Mouse (Mus musculus) urinary bladder, adult 2 months (tissue): ENCODE data around the gene Zfp791. TPM values are rescaled to one million over a fixed set of nuclear protein-coding genes. Genes with fewer than 3 reads are reported as not detected.
"Not testable (repeated sequence)": the region's sequence is repeated elsewhere in the genome, so short reads cannot be mapped to it uniquely, and the experiment has no call there.

Experiments used
- DNase-seq: peaks from one replicate; pipeline ENCODE4 v3.0.0; 2022; ENCODE audit warnings: low spot score
- polyA plus RNA-seq: library from polyadenylated mRNA; depleted of rRNA; stranded (reverse); fragments of >200 nt; gene quantifications from 2 replicates; pipeline ENCODE4 v1.2.3, GENCODE M21; 2012

Zfp791 gene
- polyA plus RNA-seq, 1 experiment, result 3.9 TPM

GRCm38 (mm10) chr8:85083108-85083813 lies 39.6 kb downstream of the Zfp791 start, which contains the start of gene Man2b1:
Man2b1 (plus strand) TSS chr8:85083270.
- DNase-seq, result peak; percentile 68

- not testable (repeated sequence) for DNase-seq
Observed at GRCm38 (mm10) chr8:85082169-85082568, 40.7 kb downstream of the Zfp791 start.

DNA sequence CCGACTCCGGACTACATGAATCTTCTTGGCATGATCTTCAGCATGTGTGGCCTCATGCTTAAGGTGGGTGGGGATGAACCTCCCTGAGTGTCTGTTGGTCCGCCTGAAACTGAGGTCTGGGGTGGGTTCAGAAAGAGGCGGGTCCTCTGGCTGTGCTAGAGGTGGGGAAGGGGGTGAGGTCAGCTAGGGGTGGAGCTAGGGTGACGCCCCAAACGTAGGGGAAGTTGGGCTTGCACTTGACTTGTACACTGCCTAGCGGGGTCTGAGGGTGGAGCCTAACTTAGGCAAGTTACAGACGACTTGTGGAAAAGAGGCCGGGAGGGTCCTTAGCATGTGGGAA lies 41.7 kb downstream of the Zfp791 start, which contains the start of gene Wdr83:
Gene Wdr83, minus strand, starts transcription at position 91 of the 340 bp plus-strand sequence.
- DNase-seq, result no peak

DNA sequence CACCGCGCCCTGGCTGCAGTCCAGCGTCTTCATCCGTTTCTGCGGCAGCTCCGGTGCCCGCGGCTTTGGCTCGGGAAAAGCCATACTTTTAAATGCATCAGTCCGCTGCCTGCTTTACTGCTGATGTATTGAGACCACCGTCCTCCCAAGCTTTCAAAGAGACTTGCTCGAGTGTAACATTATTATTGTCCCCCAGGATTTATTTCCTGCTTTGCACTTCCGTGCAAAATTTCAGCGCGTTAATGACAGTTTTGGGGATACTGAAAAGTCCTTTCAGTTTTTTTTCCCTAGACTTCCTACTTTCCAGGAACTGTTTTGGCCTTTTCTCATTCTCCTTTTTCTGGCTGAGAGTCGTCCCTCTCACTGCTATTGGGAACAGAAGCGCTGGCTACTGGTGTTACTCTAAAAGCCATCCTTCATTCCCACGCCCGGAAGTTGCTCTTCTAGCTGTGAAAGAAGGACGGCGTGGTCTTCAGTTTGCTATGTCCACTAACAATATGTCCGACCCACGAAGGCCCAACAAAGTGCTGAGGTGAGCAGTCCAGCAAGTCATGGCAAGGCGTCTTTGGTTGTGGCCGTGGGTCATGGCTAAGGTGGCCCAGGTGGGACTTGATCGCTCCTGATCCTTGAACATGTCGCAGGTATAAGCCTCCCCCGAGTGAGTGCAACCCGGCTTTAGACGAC lies 42.2 kb downstream of the Zfp791 start, which contains the start of gene Wdr83os:
Gene Wdr83os, plus strand, starts transcription at position 209 of the 684 bp plus-strand sequence.
- no peak for DNase-seq

DNA sequence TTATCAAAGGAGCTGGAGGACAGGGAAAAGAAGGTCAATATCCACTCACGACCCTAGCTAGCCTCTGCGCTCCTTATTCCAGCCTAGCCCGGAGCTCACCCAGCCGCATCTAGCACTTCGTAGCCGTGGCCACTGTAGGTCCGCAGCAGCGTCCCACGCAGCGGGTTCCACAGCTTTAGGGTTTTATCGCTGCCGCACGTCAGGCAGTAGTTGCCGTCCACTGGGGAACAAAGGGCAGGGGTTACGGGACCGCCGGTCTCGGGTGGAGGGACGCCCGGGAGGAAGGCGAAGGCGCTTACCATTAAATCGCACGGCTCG lies 42.7 kb downstream of the Zfp791 start:
- no peak for DNase-seq

GRCm38 (mm10) chr8:85076993-85077392 lies 45.9 kb downstream of the Zfp791 start:
- no peak for DNase-seq

DNA sequence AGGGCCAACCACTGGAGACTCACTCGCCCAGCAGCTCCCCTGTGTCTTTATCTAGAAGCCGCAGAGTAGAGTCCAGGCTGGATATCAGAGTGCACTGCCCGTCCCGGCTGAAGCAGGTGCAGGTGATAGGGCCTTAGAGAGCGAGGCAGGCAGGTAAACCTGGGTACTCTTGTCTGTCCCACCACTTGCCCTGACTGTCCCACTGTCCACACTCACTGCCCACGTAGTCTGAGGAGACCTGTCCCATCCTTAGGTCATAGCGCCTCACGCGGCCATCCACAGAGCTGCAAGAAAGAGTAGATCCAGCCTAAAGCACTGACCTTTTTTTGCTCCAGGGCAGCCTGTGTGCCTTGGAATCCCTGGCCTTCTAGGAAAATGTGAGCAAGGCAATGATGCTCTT lies 46.9 kb downstream of the Zfp791 start:
- no peak for DNase-seq

DNA sequence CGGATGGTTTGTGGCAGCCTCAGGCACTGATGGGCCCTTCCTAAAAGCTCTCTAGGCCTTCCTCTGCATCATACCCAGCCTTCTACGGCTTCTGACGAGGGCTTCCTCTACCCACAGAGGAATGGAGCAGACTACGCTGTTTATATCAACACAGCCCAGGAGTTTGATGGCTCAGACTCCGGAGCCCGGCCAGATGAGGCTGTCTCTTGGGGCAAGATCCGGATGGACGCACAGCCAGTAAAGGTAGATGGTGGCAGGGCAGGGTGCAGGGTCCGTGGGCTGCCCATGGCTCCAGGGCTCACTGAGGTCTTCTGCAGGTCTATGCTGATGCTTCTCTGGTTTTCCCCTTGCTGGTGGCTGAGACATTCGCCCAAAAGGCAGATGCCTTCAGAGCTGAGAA lies 48.3 kb downstream of the Zfp791 start:
- DNase-seq, result no peak

- no peak for DNase-seq
Observed at GRCm38 (mm10) chr8:85074167-85074566, 48.7 kb downstream of the Zfp791 start.

DNA sequence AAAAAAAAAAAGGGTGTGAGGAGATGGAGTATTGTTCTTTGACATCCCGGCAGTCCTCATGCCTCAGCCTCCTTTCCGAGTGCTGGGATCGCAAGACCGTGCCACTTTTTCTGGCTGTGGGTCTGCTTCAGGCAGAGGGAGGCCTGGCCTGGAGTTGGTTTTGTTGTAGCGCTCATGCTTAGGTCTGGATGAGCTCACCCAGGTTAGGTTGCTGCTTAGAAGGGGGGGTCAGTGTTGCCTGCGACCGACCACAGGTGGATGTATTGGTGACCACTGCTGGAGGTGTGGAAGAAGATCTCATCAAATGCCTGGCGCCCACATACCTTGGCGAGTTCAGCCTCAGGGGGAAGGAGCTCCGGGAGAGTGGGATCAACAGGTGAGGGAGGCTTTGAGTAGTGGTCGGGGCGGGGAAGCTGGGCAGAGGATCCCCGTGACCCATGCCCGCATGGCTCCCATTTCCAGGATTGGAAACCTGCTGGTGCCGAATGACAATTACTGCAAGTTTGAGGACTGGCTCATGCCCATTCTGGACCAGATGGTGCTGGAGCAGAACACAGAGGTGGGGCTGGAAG lies 49.8 kb downstream of the Zfp791 start:
- DNase-seq, result no peak

GRCm38 (mm10) chr8:85072364-85072929 lies 50.4 kb downstream of the Zfp791 start:
- DNase-seq, result no peak

DNA sequence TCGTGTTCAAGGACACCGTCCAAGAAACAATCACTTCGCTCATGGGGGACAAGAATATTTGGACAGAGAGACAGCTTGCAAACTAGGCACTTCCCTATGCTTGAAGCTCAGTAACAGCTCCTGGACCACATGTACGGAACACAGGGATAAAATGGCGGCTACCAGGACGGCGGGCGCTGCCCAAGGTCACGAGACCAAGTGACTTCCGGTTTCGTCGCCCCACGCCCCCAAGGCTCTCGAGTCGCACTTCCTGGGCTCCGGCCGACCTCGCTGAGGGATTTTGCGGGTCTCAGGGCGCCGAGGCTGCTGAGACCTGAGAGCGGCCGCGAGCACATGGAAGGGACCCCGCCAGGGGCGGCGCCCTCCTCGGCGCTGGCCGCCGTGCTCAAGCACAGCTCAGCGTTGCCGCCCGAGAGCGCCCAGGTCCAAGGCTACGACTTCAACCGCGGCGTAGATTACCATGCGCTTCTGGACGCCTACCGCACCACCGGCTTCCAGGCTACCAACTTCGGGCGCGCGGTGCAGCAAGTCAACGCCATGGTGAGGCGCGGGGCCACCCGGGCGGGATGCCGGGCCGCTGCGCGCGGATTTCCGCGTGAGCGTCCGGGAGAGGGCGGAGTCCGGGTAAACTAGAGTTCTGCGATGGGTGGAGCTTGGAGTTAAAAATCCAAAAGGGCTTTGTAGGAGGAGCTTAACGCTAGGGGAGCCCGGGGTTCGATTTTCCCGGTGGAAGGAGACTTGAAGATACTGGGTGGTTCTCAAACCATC lies 51.2 kb downstream of the Zfp791 start, which contains the start of gene Dhps:
Gene Dhps, plus strand, starts transcription at position 244 of the 768 bp plus-strand sequence.
- peak; percentile 76 for DNase-seq

- no peak for DNase-seq
Observed at GRCm38 (mm10) chr8:85071041-85071440, 51.9 kb downstream of the Zfp791 start.

DNA sequence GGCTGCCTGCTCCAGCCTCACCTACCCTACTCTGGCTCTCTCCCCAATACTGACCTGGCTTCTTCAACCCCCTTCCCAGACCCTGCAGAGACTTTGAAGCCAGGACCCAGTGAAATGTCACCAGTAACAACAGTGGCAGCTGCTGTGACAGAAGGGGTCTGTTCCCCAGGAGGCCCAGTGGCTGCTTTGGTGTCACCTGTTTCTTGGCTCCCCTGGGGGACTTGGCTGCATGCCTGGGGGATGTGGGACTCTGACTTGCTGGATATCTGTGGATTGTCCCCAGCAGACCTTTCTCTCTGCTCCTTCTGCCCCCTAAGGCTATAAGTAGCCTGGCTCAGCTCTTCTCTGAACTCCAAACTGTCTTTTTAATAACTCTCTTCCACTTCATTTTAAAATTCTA lies 54.9 kb downstream of the Zfp791 start, which contains the start of gene Gm5741:
Gene Gm5741, minus strand, starts transcription at position 1 of the 400 bp plus-strand sequence.
- no peak for DNase-seq

- DNase-seq, result no peak
Observed at GRCm38 (mm10) chr8:85067155-85067554, 55.7 kb downstream of the Zfp791 start.

DNA sequence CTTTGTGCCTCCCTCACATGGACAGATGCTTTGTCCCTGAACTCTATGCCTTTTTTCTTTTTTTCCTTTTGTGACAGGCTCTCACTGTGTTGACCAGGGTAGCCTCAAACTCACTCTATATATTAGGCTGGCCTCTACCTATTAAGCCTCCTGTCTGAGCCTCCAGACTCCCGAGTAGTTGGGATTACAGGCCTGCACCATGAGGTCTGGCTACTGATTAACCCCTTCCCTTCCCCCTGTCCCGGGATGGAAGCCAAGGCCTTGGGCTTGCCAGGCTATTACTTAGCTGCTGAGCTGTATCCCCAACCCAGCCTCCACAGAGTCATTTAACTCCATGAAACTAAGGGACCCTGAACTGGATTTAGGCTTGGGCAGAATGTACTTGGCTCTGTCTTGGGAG lies 57.7 kb downstream of the Zfp791 start:
- DNase-seq, result no peak

DNA sequence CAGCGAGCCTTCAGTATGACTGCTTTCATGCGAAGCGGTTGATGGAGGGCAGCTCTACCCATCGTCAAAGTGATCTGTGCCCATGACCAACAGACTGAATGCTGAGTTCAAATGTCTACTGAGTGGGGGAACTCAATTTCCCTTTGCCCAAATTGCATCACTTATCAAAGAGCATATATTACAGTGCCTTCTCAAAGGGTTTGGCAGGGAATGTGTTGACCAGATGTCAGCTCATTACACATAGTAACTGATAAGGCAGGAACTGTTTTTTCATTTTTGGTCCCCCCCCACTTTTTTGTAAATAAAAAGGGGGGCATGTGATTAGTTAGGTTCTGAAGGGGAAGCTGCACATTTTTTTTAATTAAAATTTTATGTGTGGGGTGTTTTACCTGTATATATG lies 60.3 kb downstream of the Zfp791 start:
- DNase-seq, result no peak

DNA sequence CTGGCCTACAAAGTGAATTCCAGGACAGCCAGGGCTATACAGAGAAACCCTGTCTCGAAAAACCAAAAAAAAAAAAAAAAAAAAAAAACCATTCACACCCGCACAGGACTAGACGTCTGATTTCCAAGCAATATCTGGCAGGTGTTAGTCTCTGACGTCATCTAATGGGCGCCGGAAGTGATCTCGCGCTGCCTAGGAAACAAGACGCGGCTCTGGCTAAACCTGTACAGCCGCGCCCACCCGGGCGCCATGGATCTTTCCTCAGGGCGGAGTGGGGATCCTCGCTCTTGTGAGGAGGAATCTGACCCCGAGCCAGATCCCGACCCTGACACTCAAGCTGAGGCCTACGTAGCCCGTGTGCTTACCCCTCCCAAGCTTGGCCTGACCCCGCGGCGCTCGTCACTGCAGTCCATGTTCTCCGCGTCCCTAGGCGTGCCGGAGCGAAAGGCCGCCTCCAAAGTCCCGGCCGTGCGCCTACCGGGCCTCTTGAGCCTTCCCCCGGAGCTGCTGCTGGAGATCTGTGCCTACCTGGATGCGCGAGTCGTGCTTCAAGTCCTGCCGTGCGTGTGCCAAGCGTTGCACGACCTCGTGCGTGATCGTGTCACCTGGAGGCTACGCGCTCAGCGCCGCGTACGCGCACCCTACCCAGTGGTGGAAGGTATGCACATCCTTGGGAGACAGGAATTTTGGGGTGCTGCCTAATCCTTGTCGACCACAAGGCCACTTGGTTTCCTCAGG lies 62.8 kb downstream of the Zfp791 start, which contains the start of gene Fbxw9:
Gene Fbxw9, plus strand, starts transcription at position 177 of the 738 bp plus-strand sequence.
- DNase-seq, result peak; percentile 64
